Mouse (Mus musculus) forebrain, embryonic 10.5 days (tissue): ENCODE measurements at regions not wholly inside any gene's neighbourhood (a gene's known extent, or its start where the extent isn't known, plus 50 kb on each side); places are given as distances from the start of the nearest gene placed in this dataset.
A peak's percentile ranks its signal among the peaks of the same experiment; 100 is the strongest.
"Not testable (repeated sequence)": the region's sequence is repeated elsewhere in the genome, so short reads cannot be mapped to it uniquely, and the experiment has no call there.

Source experiments
- DNase-seq: peaks from one replicate; pipeline ENCODE4 v3.0.0-alpha.2; 2017; ENCODE audit warnings: low spot score; ENCODE audit errors: extremely low spot score
- H3K27ac ChIP-seq: fragments of 300-500 bp; sonication (generic); 2 replicates; pipeline ENCODE4 v1.5.1; 2016; ENCODE audit warnings: mild to moderate bottlenecking
- H3K27me3 ChIP-seq: fragments of 300-500 bp; sonication (generic); 2 replicates; pipeline ENCODE4 v1.6.1; 2016; ENCODE audit warnings: mild to moderate bottlenecking; ENCODE audit not compliant: poor library complexity, severe bottlenecking
- H3K36me3 ChIP-seq: fragments of 300-500 bp; sonication (generic); replicated peaks from 2 replicates; pipeline ENCODE4 v1.6.1; 2016; ENCODE audit warnings: mild to moderate bottlenecking, moderate library complexity
- H3K4me1 ChIP-seq: fragments of 300-500 bp; sonication (generic); 2 replicates; pipeline ENCODE4 v1.6.1; 2016
- H3K4me3 ChIP-seq: fragments of 300-500 bp; sonication (generic); 2 replicates; pipeline ENCODE4 v1.5.1; 2016; ENCODE audit warnings: mild to moderate bottlenecking, moderate library complexity
- H3K9me3 ChIP-seq: fragments of 300-500 bp; sonication (generic); 2 replicates; pipeline ENCODE4 v1.6.1; 2016; ENCODE audit warnings: mild to moderate bottlenecking, moderate library complexity
- WGBS: fragments of 180-500 bp; shearing (Covaris S2); methylation state at CpG from one replicate; pipeline ENCODE4 v1.1.7; 2016; 5-methylcytosine and 5-hydroxymethylcytosine counted together

- Histone ChIP-seq H3K4me3 (no peak overlapping the region), H3K27ac (no peak overlapping the region), H3K4me1 (no peaks in the 10 kb centered on the region), H3K27me3 (no peaks in the 10 kb centered on the region), H3K9me3 (no peaks in the 10 kb centered on the region), H3K36me3 (no peaks in the 10 kb centered on the region)
- no peak for DNase-seq
- WGBS, result 88% methylated on average over 3 of the region's 3 CpGs
Measured at GRCm38 (mm10) chr10:53482919-53483318, 103.2 kb upstream of the Cep85l start.

- 92% methylated on average over 3 of the region's 3 CpGs for WGBS
- H3K27me3 ChIP-seq, result no peaks in the 10 kb centered on the region
- H3K27ac ChIP-seq, result no peak overlapping the region
- DNase-seq, result no peak
- H3K4me1 ChIP-seq, result no peaks in the 10 kb centered on the region
- H3K4me3 ChIP-seq, result no peak overlapping the region
- H3K36me3 ChIP-seq, result no peaks in the 10 kb centered on the region
- H3K9me3 ChIP-seq, result peaks cover 28% of the 10 kb centered on the region
Measured at GRCm38 (mm10) chr10:53470200-53470599, 90.5 kb upstream of the Cep85l start.

GRCm38 (mm10) chr10:53469611-53470010 lies 89.9 kb upstream of the Cep85l start:
- Histone ChIP-seq H3K4me3 (no peak overlapping the region), H3K4me1 (no peaks in the 10 kb centered on the region), H3K27me3 (no peaks in the 10 kb centered on the region), H3K9me3 (peaks cover 26% of the 10 kb centered on the region), H3K27ac (no peak overlapping the region), H3K36me3 (no peaks in the 10 kb centered on the region)
- 89% methylated on average over 1 of the region's 1 CpGs for WGBS
- no peak for DNase-seq

GRCm38 (mm10) chr10:53468293-53468545 lies 88.5 kb upstream of the Cep85l start:
- Histone ChIP-seq H3K4me3 (no peak overlapping the region), H3K36me3 (no peaks in the 10 kb centered on the region), H3K9me3 (peaks cover 22% of the 10 kb centered on the region), H3K4me1 (peaks cover 12% of the 10 kb centered on the region), H3K27ac (no peak overlapping the region), H3K27me3 (no peaks in the 10 kb centered on the region)
- 89% methylated on average over 3 of the region's 3 CpGs for WGBS
- DNase-seq, result no peak

GRCm38 (mm10) chr10:53467472-53468292 lies 87.9 kb upstream of the Cep85l start:
- Histone ChIP-seq H3K27me3 (no peaks in the 10 kb centered on the region), H3K9me3 (peaks cover 19% of the 10 kb centered on the region), H3K4me3 (no peak overlapping the region), H3K36me3 (no peaks in the 10 kb centered on the region), H3K27ac (no peak overlapping the region), H3K4me1 (peaks cover 17% of the 10 kb centered on the region)
- no peak for DNase-seq
- WGBS, result 83% methylated on average over 3 of the region's 3 CpGs

GRCm38 (mm10) chr10:53466851-53467250 lies 87.1 kb upstream of the Cep85l start:
- DNase-seq, result no peak
- no peak overlapping the region for H3K27ac ChIP-seq
- no peaks in the 10 kb centered on the region for H3K27me3 ChIP-seq
- peaks cover 24% of the 10 kb centered on the region for H3K4me1 ChIP-seq
- 79% methylated on average over 1 of the region's 1 CpGs for WGBS
- H3K36me3 ChIP-seq, result no peaks in the 10 kb centered on the region
- H3K4me3 ChIP-seq, result no peak overlapping the region
- peaks cover 12% of the 10 kb centered on the region for H3K9me3 ChIP-seq

GRCm38 (mm10) chr10:53466261-53466660 lies 86.5 kb upstream of the Cep85l start:
- no peak overlapping the region for H3K4me3 ChIP-seq
- H3K4me1 ChIP-seq, result peaks cover 24% of the 10 kb centered on the region
- 93% methylated on average over 6 of the region's 6 CpGs for WGBS
- H3K9me3 ChIP-seq, result peaks cover 6% of the 10 kb centered on the region; the same call in 1 of the 2 replicates
- H3K36me3 ChIP-seq, result no peaks in the 10 kb centered on the region
- H3K27ac ChIP-seq, result no peak overlapping the region
- no peaks in the 10 kb centered on the region for H3K27me3 ChIP-seq
- no peak for DNase-seq

GRCm38 (mm10) chr10:53464581-53464980 lies 84.8 kb upstream of the Cep85l start:
- H3K4me1 ChIP-seq, result peaks cover 24% of the 10 kb centered on the region
- no peaks in the 10 kb centered on the region for H3K9me3 ChIP-seq
- no peak for DNase-seq
- H3K36me3 ChIP-seq, result no peaks in the 10 kb centered on the region
- no peak overlapping the region for H3K27ac ChIP-seq
- no peaks in the 10 kb centered on the region for H3K27me3 ChIP-seq
- no peak overlapping the region for H3K4me3 ChIP-seq

GRCm38 (mm10) chr10:53464006-53464405 lies 84.3 kb upstream of the Cep85l start:
- H3K36me3 ChIP-seq, result no peaks in the 10 kb centered on the region
- DNase-seq, result no peak
- WGBS, result 53% methylated on average over 6 of the region's 6 CpGs
- H3K27me3 ChIP-seq, result no peaks in the 10 kb centered on the region
- no peak overlapping the region for H3K27ac ChIP-seq
- peaks cover 24% of the 10 kb centered on the region for H3K4me1 ChIP-seq
- no peaks in the 10 kb centered on the region for H3K9me3 ChIP-seq
- H3K4me3 ChIP-seq, result no peak overlapping the region

- WGBS, result 39% methylated on average over 3 of the region's 3 CpGs
- Histone ChIP-seq H3K27me3 (no peaks in the 10 kb centered on the region), H3K36me3 (no peaks in the 10 kb centered on the region), H3K9me3 (no peaks in the 10 kb centered on the region), H3K4me1 (peaks cover 24% of the 10 kb centered on the region), H3K27ac (peak overlapping the region; percentile 31; the same call in 1 of the 2 replicates), H3K4me3 (no peak overlapping the region)
- no peak for DNase-seq
Measured at GRCm38 (mm10) chr10:53463471-53463870, 83.7 kb upstream of the Cep85l start.

- peak overlapping the region; percentile 31; the same call in 1 of the 2 replicates for H3K27ac ChIP-seq
- peak overlapping the region; percentile 5; the same call in 1 of the 2 replicates for H3K4me3 ChIP-seq
- 28% methylated on average over 15 of the region's 15 CpGs for WGBS
- no peaks in the 10 kb centered on the region for H3K27me3 ChIP-seq
- H3K36me3 ChIP-seq, result no peaks in the 10 kb centered on the region
- no peaks in the 10 kb centered on the region for H3K9me3 ChIP-seq
- peak; percentile 30 for DNase-seq
- peaks cover 24% of the 10 kb centered on the region for H3K4me1 ChIP-seq
Measured at GRCm38 (mm10) chr10:53462449-53463308, 82.9 kb upstream of the Cep85l start.

GRCm38 (mm10) chr10:53461070-53461781 lies 81.5 kb upstream of the Cep85l start:
- Histone ChIP-seq H3K36me3 (no peaks in the 10 kb centered on the region), H3K4me3 (no peak overlapping the region), H3K9me3 (no peaks in the 10 kb centered on the region), H3K4me1 (peaks cover 24% of the 10 kb centered on the region), H3K27me3 (no peaks in the 10 kb centered on the region), H3K27ac (no peak overlapping the region)
- 84% methylated on average over 7 of the region's 7 CpGs for WGBS
- DNase-seq, result no peak

- not testable (repeated sequence) for H3K9me3 ChIP-seq, H3K4me3 ChIP-seq, H3K27me3 ChIP-seq, DNase-seq, H3K36me3 ChIP-seq, H3K27ac ChIP-seq
- WGBS, result 74% methylated on average over 1 of the region's 1 CpGs
- H3K4me1 ChIP-seq, result peaks cover 24% of the 10 kb centered on the region
Measured at GRCm38 (mm10) chr10:53459706-53460105, 80.0 kb upstream of the Cep85l start.
